Mouse (Mus musculus): ENCODE data around the gene Maff. TPM values are rescaled to one million over a fixed set of nuclear protein-coding genes. Genes with fewer than 3 reads are reported as not detected.

Maff gene
- polyA plus RNA-seq, 1 experiment from 2014 or later, result 1.7 TPM

MicroRNAs encoded within 50 kb of the gene (microRNA counts, 519-probe panel; counts per million panel counts)
- 209 counts per million, percentile 61 among the panel's probes with 10 or more counts for microRNA mmu-miR-1943

Small RNA genes within 50 kb of the gene (microRNA-seq; reads per million reads assigned to microRNA genes)
- 2.9 reads per million, percentile 9 among the genes with 10 or more reads in this experiment for gene Mir1943

Other genes with a start within 250 kb of the Maff start
- 15.4 and 15.6 TPM in 2 replicates for gene Micall1, start 237.7 kb upstream of the Maff start, polyA plus RNA-seq (2015; fragmentation: Nextera tagmentation; extraction: Ambion mirVana)
- gene Polr2f, start 205.6 kb upstream of the Maff start, polyA plus RNA-seq (2015; fragmentation: Nextera tagmentation; extraction: Ambion mirVana), result 231 and 244 TPM in 2 replicates
- 6.0 TPM in 2 replicates for gene 1700088E04Rik, start 205.4 kb upstream of the Maff start, polyA plus RNA-seq (2015; fragmentation: Nextera tagmentation; extraction: Ambion mirVana)
- gene Sox10, start 181.4 kb upstream of the Maff start, polyA plus RNA-seq (2015; fragmentation: Nextera tagmentation; extraction: Ambion mirVana), result 0.42 and 0.44 TPM in 2 replicates
- gene Pick1, start 117.4 kb upstream of the Maff start, polyA plus RNA-seq (2015; fragmentation: Nextera tagmentation; extraction: Ambion mirVana), result 32.4 and 33.4 TPM in 2 replicates
- gene Gm49486, start 117.2 kb upstream of the Maff start, polyA plus RNA-seq (2015; fragmentation: Nextera tagmentation; extraction: Ambion mirVana), result 0.35 and 0.78 TPM in 2 replicates
- 0.27 and 0.34 TPM in 2 replicates for gene Slc16a8, start 91.9 kb upstream of the Maff start, polyA plus RNA-seq (2015; fragmentation: Nextera tagmentation; extraction: Ambion mirVana)
- gene Baiap2l2, start 61.1 kb upstream of the Maff start, polyA plus RNA-seq (2015; fragmentation: Nextera tagmentation; extraction: Ambion mirVana), result 10.6 and 12.4 TPM in 2 replicates
- 12.2 and 12.7 TPM in 2 replicates for gene Pla2g6, start 18.2 kb upstream of the Maff start, polyA plus RNA-seq (2015; fragmentation: Nextera tagmentation; extraction: Ambion mirVana)
- 65.8 and 72.7 TPM in 2 replicates for gene Tmem184b, start 56.9 kb downstream of the Maff start, polyA plus RNA-seq (2015; fragmentation: Nextera tagmentation; extraction: Ambion mirVana)
- gene Csnk1e, start 108.9 kb downstream of the Maff start, polyA plus RNA-seq (2015; fragmentation: Nextera tagmentation; extraction: Ambion mirVana), result 64.8 and 76.2 TPM in 2 replicates
- 0.19 and 0.21 TPM in 2 replicates for gene Kcnj4, start 158.6 kb downstream of the Maff start, polyA plus RNA-seq (2015; fragmentation: Nextera tagmentation; extraction: Ambion mirVana)
- gene Kdelr3, start 169.8 kb downstream of the Maff start, polyA plus RNA-seq (2015; fragmentation: Nextera tagmentation; extraction: Ambion mirVana), result 69.8 and 72.1 TPM in 2 replicates
- 26.9 and 28.8 TPM in 2 replicates for gene Ddx17, start 200.1 kb downstream of the Maff start, polyA plus RNA-seq (2015; fragmentation: Nextera tagmentation; extraction: Ambion mirVana)

All from heart, embryonic 13.5 days (tissue).